Mouse (Mus musculus) intestine, embryonic 15.5 days (tissue): ENCODE measurements around the gene Spon1. TPM values are rescaled to one million over a fixed set of nuclear protein-coding genes. Genes with fewer than 3 reads are reported as not detected.
A peak's percentile ranks its signal among the peaks of the same experiment; 100 is the strongest.

ENCODE experiments used
- ATAC-seq: fragments of 200-750 bp; cut with Nextera tagmentation; 2 replicates; pipeline ENCODE4 v1.8.0; 2017; ENCODE audit warnings: moderate TSS enrichment, moderate library complexity
- H3K27ac ChIP-seq: fragments of 300-500 bp; sonication (generic); 2 replicates; pipeline ENCODE4 v1.5.1; 2015; ENCODE audit warnings: mild to moderate bottlenecking, inconsistent platforms
- H3K27me3 ChIP-seq: fragments of 300-500 bp; sonication (generic); replicated peaks from 2 replicates; pipeline ENCODE4 v1.6.1; 2015; ENCODE audit warnings: inconsistent platforms
- H3K36me3 ChIP-seq: fragments of 300-500 bp; sonication (generic); 2 replicates; pipeline ENCODE4 v1.6.1; 2015; ENCODE audit warnings: inconsistent platforms
- H3K4me1 ChIP-seq: fragments of 300-500 bp; sonication (generic); replicated peaks from 2 replicates; pipeline ENCODE4 v1.6.1; 2015; ENCODE audit warnings: inconsistent platforms
- H3K4me2 ChIP-seq: fragments of 300-500 bp; sonication (generic); replicated peaks from 2 replicates; pipeline ENCODE4 v1.6.1; 2015; ENCODE audit warnings: mild to moderate bottlenecking, inconsistent platforms
- H3K4me3 ChIP-seq: fragments of 300-500 bp; sonication (generic); replicated peaks from 2 replicates; pipeline ENCODE4 v1.5.1; 2015; ENCODE audit warnings: inconsistent platforms
- H3K9ac ChIP-seq: fragments of 300-500 bp; sonication (generic); 2 replicates; pipeline ENCODE4 v1.6.1; 2015; ENCODE audit warnings: inconsistent platforms
- H3K9me3 ChIP-seq: fragments of 300-500 bp; sonication (generic); 2 replicates; pipeline ENCODE4 v1.6.1; 2016; ENCODE audit warnings: inconsistent platforms
- WGBS: fragments of 180-500 bp; shearing (Covaris S2); methylation state at CpG from one replicate; pipeline ENCODE4 v1.1.7; 2015; 5-methylcytosine and 5-hydroxymethylcytosine counted together
- polyA plus RNA-seq: library from polyadenylated mRNA; unstranded; fragments of >200 nt; fragmentation: Nextera tagmentation; extraction: Ambion mirVana; gene quantifications from 2 replicates; pipeline ENCODE4 v1.2.1, GENCODE M21; 2015

The Spon1 gene
- polyA plus RNA-seq, 1 experiment from 2014 or later: 11.9 TPM

DNA sequence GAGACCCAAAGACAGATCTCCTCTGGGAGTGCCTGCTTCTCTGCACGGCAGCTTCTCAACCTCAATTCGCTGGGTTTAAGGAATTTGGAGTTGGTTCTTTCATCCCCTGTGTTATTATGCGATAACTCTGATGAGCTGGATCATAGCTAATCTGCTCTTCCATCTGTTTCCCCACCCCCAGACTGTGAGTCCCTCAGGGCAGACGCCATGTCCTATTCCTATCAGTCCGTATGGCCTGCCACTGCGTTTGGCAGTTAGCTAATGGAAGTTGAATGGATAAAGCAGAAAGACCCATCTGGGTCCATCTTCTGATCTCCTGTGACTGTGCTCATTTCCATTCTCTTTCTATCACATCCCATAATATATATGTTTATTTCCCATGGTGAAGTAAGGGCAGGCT lies 158.8 kb downstream of the Spon1 start:
- Histone ChIP-seq H3K9ac (no peak overlapping the region), H3K4me1 (no peaks in the 10 kb centered on the region), H3K36me3 (no peaks in the 10 kb centered on the region), H3K4me3 (no peak overlapping the region), H3K27ac (no peak overlapping the region), H3K27me3 (no peaks in the 10 kb centered on the region), H3K9me3 (no peaks in the 10 kb centered on the region), H3K4me2 (no peak overlapping the region)
- no peak for ATAC-seq
- WGBS: 92% methylated on average over 6 of the region's 6 CpGs

DNA sequence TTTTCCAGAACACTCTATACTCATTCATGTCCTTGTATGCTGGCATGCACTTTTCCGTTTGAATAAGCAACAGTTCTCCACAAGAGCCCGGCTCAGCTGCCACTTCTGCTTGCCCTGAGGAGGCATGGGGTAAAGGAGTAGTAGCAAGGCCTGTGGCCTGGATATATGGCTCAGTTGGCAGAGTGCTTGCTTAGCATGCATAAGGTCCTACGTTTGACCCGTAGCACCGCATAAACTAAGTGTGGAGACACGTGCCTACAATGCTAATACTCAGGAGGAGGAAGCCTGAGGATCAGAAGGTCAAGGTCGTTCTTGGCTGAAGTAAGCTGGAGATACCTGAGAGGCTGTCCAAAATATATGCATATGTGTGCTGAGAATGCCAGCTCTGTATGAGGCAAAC lies 185.1 kb downstream of the Spon1 start:
- Histone ChIP-seq H3K4me3 (no peak overlapping the region), H3K4me1 (no peaks in the 10 kb centered on the region), H3K36me3 (no peaks in the 10 kb centered on the region), H3K27ac (no peak overlapping the region), H3K4me2 (no peak overlapping the region), H3K9me3 (no peaks in the 10 kb centered on the region), H3K27me3 (no peaks in the 10 kb centered on the region), H3K9ac (no peak overlapping the region)
- WGBS: 72% methylated on average over 7 of the region's 7 CpGs
- no peak for ATAC-seq

DNA sequence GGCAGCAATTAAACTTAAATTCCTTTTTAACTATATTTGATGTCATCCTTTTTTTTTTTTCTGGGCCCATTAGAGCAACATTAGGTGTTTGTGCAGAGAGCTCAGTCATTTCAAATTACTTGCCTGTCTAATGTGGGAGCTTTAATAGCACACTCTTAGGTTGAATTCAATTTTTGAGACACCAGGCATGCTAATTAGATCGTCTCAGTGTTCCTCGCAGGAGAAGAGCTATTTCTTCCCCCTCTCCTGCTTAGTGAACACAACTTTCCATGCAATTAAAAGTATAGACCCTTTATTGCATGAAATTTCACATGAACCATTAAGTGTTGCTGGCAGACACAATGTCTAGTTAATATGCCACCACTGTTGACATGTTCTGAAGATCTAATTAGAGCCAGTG lies 189.6 kb downstream of the Spon1 start:
- Histone ChIP-seq H3K9ac (no peak overlapping the region), H3K27me3 (no peaks in the 10 kb centered on the region), H3K27ac (no peak overlapping the region), H3K4me2 (no peak overlapping the region), H3K36me3 (no peaks in the 10 kb centered on the region), H3K4me3 (no peak overlapping the region), H3K4me1 (no peaks in the 10 kb centered on the region), H3K9me3 (no peaks in the 10 kb centered on the region)
- no peak for ATAC-seq
- WGBS: 78% methylated on average over 2 of the region's 2 CpGs

DNA sequence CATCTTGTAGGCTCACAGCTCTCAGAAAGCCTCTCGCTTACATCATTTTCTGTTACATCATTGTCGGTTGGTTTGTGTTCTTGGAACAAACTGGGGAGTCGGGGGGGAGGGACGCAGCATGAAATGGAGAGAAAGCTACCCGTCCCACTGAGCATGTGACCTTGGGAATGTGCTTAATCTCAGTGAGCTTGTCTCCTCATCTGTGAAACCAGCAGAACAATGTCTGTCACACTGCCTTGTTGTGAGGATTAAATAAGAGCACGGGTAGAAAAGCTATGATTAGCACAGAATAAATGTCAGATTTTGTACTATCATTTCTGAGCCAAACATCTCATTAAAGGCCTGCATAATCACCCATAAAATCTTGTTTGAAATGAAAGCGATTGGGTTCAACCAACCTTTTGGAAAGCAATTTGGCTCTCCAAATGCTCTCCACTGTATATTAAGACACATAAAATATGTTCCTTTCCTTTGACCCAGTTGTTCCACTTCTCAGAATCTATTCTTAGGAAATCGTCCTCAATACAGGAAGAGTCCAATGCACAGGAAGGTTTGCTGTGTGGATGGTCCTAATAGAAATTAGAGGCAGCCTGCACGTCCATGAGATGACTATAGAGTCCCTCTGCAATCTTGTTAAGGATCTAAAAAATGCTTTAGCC lies 195.2 kb downstream of the Spon1 start:
- no peak for ATAC-seq
- Histone ChIP-seq H3K4me1 (no peaks in the 10 kb centered on the region), H3K4me3 (no peak overlapping the region), H3K27me3 (no peaks in the 10 kb centered on the region), H3K9ac (no peak overlapping the region), H3K9me3 (no peaks in the 10 kb centered on the region), H3K4me2 (no peak overlapping the region), H3K27ac (no peak overlapping the region), H3K36me3 (no peaks in the 10 kb centered on the region)
- 76% methylated on average over 9 of the region's 9 CpGs for WGBS

DNA sequence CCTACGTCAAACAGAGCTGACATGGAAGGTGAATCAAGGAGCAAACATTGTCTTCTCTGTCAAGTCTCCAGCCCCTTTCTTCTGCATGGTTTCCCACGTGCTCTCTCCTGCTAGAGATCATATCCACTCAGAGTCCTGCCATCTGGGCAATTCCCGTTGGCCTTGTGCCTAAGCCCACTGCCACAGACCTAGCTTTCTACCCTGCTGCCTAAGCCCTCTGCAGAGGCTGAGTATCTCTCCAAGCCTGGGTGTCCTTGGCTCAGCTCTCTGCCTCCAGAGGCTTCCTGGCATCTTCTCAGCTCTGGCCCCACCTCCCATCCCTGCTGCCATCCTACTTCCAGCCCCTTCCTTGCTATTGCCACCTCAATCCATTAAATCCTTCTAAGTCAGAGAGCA lies 195.7 kb downstream of the Spon1 start:
- Histone ChIP-seq H3K27me3 (no peaks in the 10 kb centered on the region), H3K4me2 (no peak overlapping the region), H3K4me3 (no peak overlapping the region), H3K9ac (no peak overlapping the region), H3K27ac (no peak overlapping the region), H3K4me1 (no peaks in the 10 kb centered on the region), H3K9me3 (no peaks in the 10 kb centered on the region), H3K36me3 (no peaks in the 10 kb centered on the region)
- ATAC-seq: no peak
- 71% methylated on average over 3 of the region's 3 CpGs for WGBS

DNA sequence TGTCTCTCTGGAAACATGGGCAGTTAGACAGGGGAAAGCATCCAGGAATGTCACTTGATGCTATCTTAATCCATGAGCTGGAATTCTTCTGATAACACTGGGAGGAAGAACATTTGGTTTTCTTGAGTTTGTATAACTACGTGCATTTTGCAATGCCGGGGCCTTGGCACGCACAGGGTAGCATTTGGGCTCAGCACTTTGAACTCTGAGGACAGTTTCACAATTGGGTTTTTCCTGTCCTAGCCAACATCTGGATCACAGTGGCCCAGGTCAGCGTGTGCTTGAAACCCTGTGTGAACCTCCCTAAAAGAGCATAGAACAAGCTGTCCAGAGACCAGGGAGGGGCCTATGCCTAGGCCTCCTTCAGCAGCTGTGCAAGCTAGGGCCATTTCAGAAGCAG lies 196.3 kb downstream of the Spon1 start:
- no peak overlapping the region for H3K9ac ChIP-seq
- H3K27ac ChIP-seq: no peak overlapping the region
- no peaks in the 10 kb centered on the region for H3K9me3 ChIP-seq
- H3K4me2 ChIP-seq: no peak overlapping the region
- WGBS: 79% methylated on average over 4 of the region's 4 CpGs
- H3K4me3 ChIP-seq: no peak overlapping the region
- no peaks in the 10 kb centered on the region for H3K27me3 ChIP-seq
- no peaks in the 10 kb centered on the region for H3K36me3 ChIP-seq
- no peak for ATAC-seq
- no peaks in the 10 kb centered on the region for H3K4me1 ChIP-seq

DNA sequence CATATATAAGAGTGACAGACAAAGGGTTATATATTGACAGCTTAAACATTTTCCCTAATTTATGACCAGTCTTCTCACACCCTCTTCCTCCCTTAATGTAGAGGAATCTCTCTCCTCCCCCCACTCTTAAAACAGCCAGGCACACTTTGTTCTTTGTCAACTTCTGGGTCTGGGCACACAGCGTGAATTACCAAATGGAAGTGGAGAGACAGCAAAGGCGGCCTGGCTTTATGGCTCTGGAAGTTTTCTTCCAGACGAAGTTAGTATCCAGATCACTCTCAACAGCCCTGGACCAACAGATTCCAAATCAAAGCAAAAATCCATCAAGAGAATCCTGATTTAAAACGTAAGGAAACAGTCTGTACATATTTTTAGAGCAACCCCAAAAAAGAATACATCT lies 198.0 kb downstream of the Spon1 start:
- no peak overlapping the region for H3K9ac ChIP-seq
- 37% methylated on average over 4 of the region's 4 CpGs for WGBS
- no peak overlapping the region for H3K4me3 ChIP-seq

DNA sequence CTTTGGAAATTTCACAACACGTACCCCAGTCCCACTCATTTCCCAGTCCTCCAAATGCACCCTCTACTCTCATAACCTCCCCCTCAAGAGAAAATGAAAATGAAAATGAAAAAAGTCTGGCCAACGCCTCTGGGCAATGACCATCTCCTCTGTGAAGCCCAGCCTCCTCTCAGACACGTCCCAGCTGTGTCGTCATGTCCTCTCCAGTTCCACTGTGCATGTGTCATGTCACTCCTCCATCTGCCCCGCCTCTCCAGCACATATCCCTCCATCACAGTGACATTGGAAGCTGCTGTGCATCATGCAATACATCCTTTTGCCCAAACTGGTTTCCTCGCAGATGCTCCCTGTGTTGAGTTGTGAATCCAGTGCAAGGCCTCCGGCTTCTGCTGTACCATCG lies 199.8 kb downstream of the Spon1 start:
- Histone ChIP-seq H3K4me1 (no peaks in the 10 kb centered on the region), H3K9me3 (no peaks in the 10 kb centered on the region), H3K36me3 (no peaks in the 10 kb centered on the region), H3K9ac (no peak overlapping the region), H3K4me3 (no peak overlapping the region), H3K27me3 (no peaks in the 10 kb centered on the region), H3K27ac (no peak overlapping the region), H3K4me2 (no peak overlapping the region)
- 79% methylated on average over 8 of the region's 8 CpGs for WGBS
- no peak for ATAC-seq

More for the DNA sequence above, 198.0 kb downstream of the Spon1 start:
- no peaks in the 10 kb centered on the region for H3K9me3 ChIP-seq
- no peaks in the 10 kb centered on the region for H3K4me1 ChIP-seq
- H3K36me3 ChIP-seq: no peaks in the 10 kb centered on the region
- ATAC-seq: no peak
- H3K27ac ChIP-seq: no peak overlapping the region
- no peaks in the 10 kb centered on the region for H3K27me3 ChIP-seq
- H3K4me2 ChIP-seq: no peak overlapping the region

DNA sequence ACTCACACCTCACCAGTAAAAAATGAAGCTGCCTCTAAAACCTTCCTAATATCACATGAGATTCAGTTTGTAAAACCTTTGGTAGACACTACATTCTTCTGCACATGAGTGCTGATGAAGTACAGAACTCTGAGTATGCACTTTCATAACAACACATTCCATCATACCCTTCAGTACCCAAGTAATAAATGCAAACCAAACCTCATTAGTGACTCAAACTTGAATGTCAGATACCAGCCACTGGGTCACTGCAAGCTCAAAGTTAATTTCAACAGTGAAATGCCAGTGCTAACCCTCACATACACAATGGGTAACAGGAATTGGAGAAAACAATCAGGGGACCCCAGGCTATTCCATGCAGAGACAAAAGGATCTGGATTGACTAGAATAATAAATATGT lies 203.4 kb downstream of the Spon1 start:
- Histone ChIP-seq H3K4me1 (no peaks in the 10 kb centered on the region), H3K4me2 (no peak overlapping the region), H3K4me3 (no peak overlapping the region), H3K36me3 (no peaks in the 10 kb centered on the region), H3K9me3 (no peaks in the 10 kb centered on the region), H3K27me3 (no peaks in the 10 kb centered on the region), H3K27ac (no peak overlapping the region), H3K9ac (no peak overlapping the region)
- ATAC-seq: no peak

DNA sequence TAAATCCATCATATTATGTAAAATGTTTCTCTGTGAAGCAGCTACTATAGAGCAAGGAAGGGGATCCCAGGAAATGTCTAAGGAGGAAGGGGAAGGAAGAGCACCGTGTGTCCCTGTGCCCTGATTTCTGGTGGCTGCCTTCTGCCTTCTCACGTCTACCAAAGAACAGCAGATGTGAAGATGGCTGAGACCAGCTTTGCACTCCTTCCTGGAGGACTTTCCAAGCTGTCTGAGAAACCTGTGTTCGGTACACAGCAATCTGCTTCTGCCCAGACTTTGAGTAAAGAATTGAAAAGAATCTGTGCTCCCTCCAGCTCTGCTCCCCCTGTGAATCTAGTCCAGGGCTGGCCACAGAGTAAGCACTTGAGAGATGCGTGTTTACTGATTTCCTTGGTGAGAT lies 206.7 kb downstream of the Spon1 start:
- Histone ChIP-seq H3K36me3 (no peaks in the 10 kb centered on the region), H3K9ac (no peak overlapping the region), H3K4me3 (no peak overlapping the region), H3K4me2 (no peak overlapping the region), H3K4me1 (no peaks in the 10 kb centered on the region), H3K27ac (no peak overlapping the region), H3K9me3 (no peaks in the 10 kb centered on the region), H3K27me3 (no peaks in the 10 kb centered on the region)
- no peak for ATAC-seq
- WGBS: 80% methylated on average over 4 of the region's 4 CpGs

DNA sequence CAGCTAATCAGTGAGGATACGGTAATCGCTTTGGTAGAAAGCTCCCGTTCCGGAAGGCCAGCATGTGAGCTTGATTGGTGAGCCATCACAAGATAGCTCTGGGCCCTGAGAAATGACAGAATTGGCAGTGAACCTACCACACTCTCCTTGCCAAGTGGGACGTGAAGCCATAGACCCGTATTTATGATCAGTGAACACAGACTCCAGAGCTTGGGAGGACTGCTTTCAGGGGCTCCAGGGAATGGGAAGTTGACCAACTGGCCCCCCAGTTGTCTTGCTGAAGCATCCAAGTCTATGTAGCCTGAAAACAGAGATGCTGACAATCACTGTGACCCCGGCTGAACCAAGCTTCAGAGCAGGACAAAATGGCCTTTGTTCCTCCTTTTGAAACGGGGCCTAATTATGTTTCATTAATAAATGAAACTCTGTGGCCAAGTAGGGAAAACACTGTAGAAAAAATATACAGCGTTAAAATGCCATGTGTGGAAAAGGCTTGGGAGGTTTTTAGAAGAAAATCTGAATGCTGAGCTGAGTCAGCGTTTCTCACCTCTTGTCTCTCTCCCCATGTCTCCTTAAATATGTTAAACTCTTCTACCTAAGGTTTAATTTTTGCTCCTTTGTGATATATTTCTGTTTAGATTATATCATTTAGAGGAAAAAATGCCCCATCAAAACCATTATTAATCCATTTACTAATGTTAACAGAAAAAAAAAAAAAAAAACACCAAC lies 220.8 kb downstream of the Spon1 start:
- no peak for ATAC-seq
- Histone ChIP-seq H3K4me2 (no peak overlapping the region), H3K27ac (no peak overlapping the region), H3K36me3 (no peaks in the 10 kb centered on the region), H3K9me3 (no peaks in the 10 kb centered on the region), H3K4me3 (no peak overlapping the region), H3K27me3 (no peaks in the 10 kb centered on the region), H3K4me1 (no peaks in the 10 kb centered on the region), H3K9ac (no peak overlapping the region)
- 82% methylated on average over 10 of the region's 10 CpGs for WGBS

DNA sequence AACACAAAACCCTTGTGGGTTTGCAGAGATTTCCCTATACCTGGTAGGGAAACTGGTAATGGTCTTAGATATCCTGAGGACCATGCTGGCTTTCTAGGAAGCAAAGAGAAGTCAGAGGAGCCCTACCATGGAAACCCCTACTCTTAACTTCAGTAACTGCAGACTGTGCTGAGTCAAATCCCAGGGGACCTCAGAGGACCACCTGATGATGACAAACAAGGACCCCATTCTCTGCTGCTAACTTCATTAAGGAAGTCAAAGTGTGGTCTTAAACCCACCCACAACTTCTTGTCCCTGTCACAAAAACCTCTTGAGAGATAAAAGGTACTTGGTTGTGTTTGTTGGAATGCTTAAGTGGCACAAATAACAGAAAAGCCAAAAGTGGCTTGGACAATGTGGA lies 222.4 kb downstream of the Spon1 start:
- H3K27me3 ChIP-seq: no peaks in the 10 kb centered on the region
- no peak overlapping the region for H3K4me2 ChIP-seq
- no peaks in the 10 kb centered on the region for H3K9me3 ChIP-seq
- no peaks in the 10 kb centered on the region for H3K36me3 ChIP-seq
- H3K4me3 ChIP-seq: no peak overlapping the region
- no peak overlapping the region for H3K27ac ChIP-seq
- no peaks in the 10 kb centered on the region for H3K4me1 ChIP-seq
- no peak overlapping the region for H3K9ac ChIP-seq
- no peak for ATAC-seq

DNA sequence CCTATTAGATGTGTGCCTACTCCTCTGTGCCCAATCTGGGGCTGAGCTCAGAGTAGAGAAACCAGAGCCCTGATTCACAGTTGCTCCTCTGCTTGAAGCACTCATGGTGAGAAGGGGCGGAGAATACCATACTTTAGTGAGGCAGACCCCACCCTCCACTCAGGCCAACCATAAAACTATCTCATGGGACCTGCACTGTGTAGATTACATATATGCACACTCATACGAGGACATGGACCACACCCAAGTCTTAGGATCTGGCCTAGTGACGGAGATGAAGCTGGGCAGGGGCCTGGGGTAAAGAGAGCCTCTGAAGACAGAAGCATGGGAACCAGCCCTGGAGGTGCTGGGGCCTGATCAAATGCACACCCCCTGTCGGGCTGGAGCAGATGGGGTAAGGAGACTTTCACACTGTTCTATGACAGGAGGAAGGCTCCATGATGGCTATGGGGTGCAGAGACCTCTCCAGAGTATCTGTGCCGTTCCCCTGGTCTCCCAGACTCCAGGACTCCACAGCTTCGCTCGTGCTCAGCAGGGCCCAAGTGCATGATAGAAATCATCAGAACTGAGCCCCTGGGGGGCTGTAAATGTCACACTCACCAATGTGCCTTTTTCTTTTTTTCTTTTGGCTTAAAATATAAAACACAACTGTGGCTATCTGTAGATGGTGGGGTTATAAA lies 232.0 kb downstream of the Spon1 start:
- WGBS: 61% methylated on average over 7 of the region's 7 CpGs
- ATAC-seq: peak; percentile 56
- no peaks in the 10 kb centered on the region for H3K9me3 ChIP-seq
- no peak overlapping the region for H3K27ac ChIP-seq
- no peak overlapping the region for H3K9ac ChIP-seq
- H3K27me3 ChIP-seq: no peaks in the 10 kb centered on the region
- H3K4me2 ChIP-seq: no peak overlapping the region
- H3K4me1 ChIP-seq: no peaks in the 10 kb centered on the region
- no peaks in the 10 kb centered on the region for H3K36me3 ChIP-seq
- no peak overlapping the region for H3K4me3 ChIP-seq
